Mouse (Mus musculus): ENCODE data around the gene Syndig1.

DNA sequence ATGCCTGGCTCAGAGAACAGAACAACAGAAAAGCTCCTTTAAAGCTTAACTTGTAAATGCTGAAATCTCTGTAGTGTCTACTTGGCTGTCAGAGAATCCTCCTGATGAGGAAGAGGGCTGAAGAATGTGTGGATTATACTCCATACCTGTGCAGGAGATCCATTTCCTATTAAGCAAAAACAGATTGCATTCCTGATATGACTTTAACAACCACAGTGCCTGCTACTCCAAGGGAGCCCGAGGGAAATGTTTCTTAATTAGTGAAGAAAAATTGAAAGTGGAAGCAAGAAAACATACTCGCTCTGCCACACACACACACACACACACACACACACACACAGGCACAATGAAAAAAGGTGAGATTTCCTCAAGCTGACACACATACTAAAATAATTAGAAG, 41.5 kb downstream of the Syndig1 start:
- no peak for TF ChIP-seq POLR2A (IDR thresholded peaks at IDR 0.05; ENCODE audit: extremely low read depth, insufficient read depth, low read length)
- no peak for TF ChIP-seq CTCF (IDR thresholded peaks at IDR 0.05; ENCODE audit: low read depth, low read length)

Data from liver, adult 2 months (tissue).